Mouse (Mus musculus): ENCODE measurements around the gene 1700003E16Rik.

Gene 1700003E16Rik

GRCm38 (mm10) chr6:83206321-83206720 is 50.1 kb downstream of the 1700003E16Rik start:
- no peak for DNase-seq (ENCODE audit: low read depth, low spot score)

GRCm38 (mm10) chr6:83207361-83208049 is 51.3 kb downstream of the 1700003E16Rik start:
- DNase-seq (ENCODE audit: low read depth, low spot score), result no peak

- no peak for DNase-seq (ENCODE audit: low read depth, low spot score)
Measured at GRCm38 (mm10) chr6:83208050-83208400, 51.8 kb downstream of the 1700003E16Rik start.

- DNase-seq (ENCODE audit: low read depth, low spot score), result no peak
Measured at GRCm38 (mm10) chr6:83210495-83210894, 54.3 kb downstream of the 1700003E16Rik start.

GRCm38 (mm10) chr6:83211526-83211925 is 55.3 kb downstream of the 1700003E16Rik start:
- no peak for DNase-seq (ENCODE audit: low read depth, low spot score)
